Mouse (Mus musculus): ENCODE results near the gene Calcb.

GRCm38 (mm10) chr7:114768516-114768915, 50.1 kb downstream of the Calcb start:
- TF ChIP-seq CTCF (IDR thresholded peaks at IDR 0.05; ENCODE audit: low read depth), result no peak
- TF ChIP-seq EP300 (IDR thresholded peaks at IDR 0.05; ENCODE audit: low read depth), result no peak

Measured in heart, postnatal 0 days (tissue).